16 mouse cellular contexts compared by ENCODE assay signal in the genomic region with DNA sequence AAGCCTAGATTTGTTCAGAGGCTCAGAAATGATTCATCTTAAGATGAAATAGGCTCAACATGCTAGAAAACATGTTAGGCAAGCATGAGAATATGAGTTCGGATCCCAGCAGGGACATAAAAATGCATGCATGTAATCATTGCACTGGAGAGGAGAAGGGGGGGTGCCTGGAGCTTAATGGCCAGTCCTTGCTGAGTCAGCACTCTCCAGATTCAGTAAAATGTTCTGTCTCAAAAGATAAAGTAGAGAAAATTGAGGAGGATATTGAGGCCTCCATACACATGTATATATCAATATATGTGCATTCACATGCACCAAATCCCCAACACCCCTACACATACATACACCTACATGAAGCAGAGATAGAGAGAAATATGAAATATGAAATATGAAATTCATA.
"Had no signal": no experiment of that assay in that cellular context is flagged by ENCODE, and none has a peak within 500 bp of the region (broad histone marks: within the 10 kb centered on the region; RNA-seq: fewer than 3 reads in every experiment).

No protein-coding gene starts in this region.

- H3K9me3 ChIP-seq: neural tube, embryonic 12.5 days; neural tube, embryonic 15.5 days; stomach, embryonic 15.5 days had no signal

- H3K4me2 ChIP-seq: neural tube, embryonic 12.5 days; neural tube, embryonic 15.5 days; stomach, embryonic 15.5 days had no signal

- H3K4me1 ChIP-seq: neural tube, embryonic 12.5 days; stomach, embryonic 15.5 days had no signal

- DNase-seq: retina, postnatal 1 day; right cerebral cortex, adult 18-20 months; right cerebral cortex, postnatal 14 days; right cerebral cortex, postnatal 25 days; right cerebral cortex, postnatal 4 days; spleen, adult 18-20 months; thymus, adult 18-20 months; thymus, adult 2 months; thymus, postnatal 14 days; thymus, postnatal 25 days; thymus, postnatal 36 days; thymus, postnatal 4 days had no signal

- H3K27me3 ChIP-seq: neural tube, embryonic 12.5 days; neural tube, embryonic 15.5 days; stomach, embryonic 15.5 days had no signal

- H3K9ac ChIP-seq: neural tube, embryonic 12.5 days; neural tube, embryonic 15.5 days; stomach, embryonic 15.5 days had no signal

- H3K36me3 ChIP-seq: neural tube, embryonic 12.5 days; neural tube, embryonic 15.5 days; stomach, embryonic 15.5 days had no signal

- H3K27ac ChIP-seq: neural tube, embryonic 12.5 days; neural tube, embryonic 15.5 days; stomach, embryonic 15.5 days; stomach, postnatal 0 days had no signal

- H3K4me3 ChIP-seq: neural tube, embryonic 12.5 days; neural tube, embryonic 15.5 days; stomach, embryonic 15.5 days had no signal
